Mouse (Mus musculus) intestine, embryonic 16.5 days (tissue): ENCODE results near the gene Pomp. TPM values are rescaled to one million over a fixed set of nuclear protein-coding genes. Genes with fewer than 3 reads are reported as not detected.

Experiments used
- ATAC-seq: fragments of 200-750 bp; cut with Nextera tagmentation; 2 replicates; pipeline ENCODE4 v1.8.0; 2017; ENCODE audit warnings: moderate TSS enrichment, moderate library complexity
- H3K27ac ChIP-seq: fragments of 300-500 bp; sonication (generic); 2 replicates; pipeline ENCODE4 v1.5.1; 2014; ENCODE audit warnings: mild to moderate bottlenecking, low read length
- H3K27me3 ChIP-seq: fragments of 300-500 bp; sonication (generic); replicated peaks from 2 replicates; pipeline ENCODE4 v1.6.1; 2014; ENCODE audit warnings: low read length, control low read depth, mixed read lengths; ENCODE audit not compliant: control insufficient read depth, insufficient read depth
- H3K36me3 ChIP-seq: fragments of 300-500 bp; sonication (generic); 2 replicates; pipeline ENCODE4 v1.6.1; 2014; ENCODE audit warnings: low read length, control low read depth; ENCODE audit not compliant: control insufficient read depth, insufficient read depth
- H3K4me1 ChIP-seq: fragments of 300-500 bp; sonication (generic); 2 replicates; pipeline ENCODE4 v1.6.1; 2014; ENCODE audit warnings: low read length, control low read depth, mixed read lengths; ENCODE audit not compliant: control insufficient read depth, insufficient read depth
- H3K4me2 ChIP-seq: fragments of 300-500 bp; sonication (generic); 2 replicates; pipeline ENCODE4 v1.6.1; 2014; ENCODE audit warnings: low read depth, low read length, control low read depth
- H3K4me3 ChIP-seq: fragments of 300-500 bp; sonication (generic); 2 replicates; pipeline ENCODE4 v1.5.1; 2014; ENCODE audit warnings: mild to moderate bottlenecking, low read length
- H3K9ac ChIP-seq: fragments of 300-500 bp; sonication (generic); 2 replicates; pipeline ENCODE4 v1.6.1; 2014; ENCODE audit warnings: low read depth, low read length
- H3K9me3 ChIP-seq: fragments of 300-500 bp; sonication (generic); 2 replicates; pipeline ENCODE4 v1.6.1; 2016; ENCODE audit warnings: low read length, control low read depth; ENCODE audit not compliant: control insufficient read depth
- WGBS: fragments of 180-500 bp; shearing (Covaris S2); extraction: QIAGEN DNeasy Blood & Tissue Kit; methylation state at CpG from one replicate; pipeline ENCODE4 v1.1.7; 2014; 5-methylcytosine and 5-hydroxymethylcytosine counted together
- polyA plus RNA-seq: library from polyadenylated mRNA; unstranded; fragments of >200 nt; fragmentation: Nextera tagmentation; extraction: Ambion mirVana; gene quantifications from 2 replicates; pipeline ENCODE4 v1.2.1, GENCODE M21; 2015

The Pomp gene
- polyA plus RNA-seq = 394 and 410 TPM in 2 replicates

DNA sequence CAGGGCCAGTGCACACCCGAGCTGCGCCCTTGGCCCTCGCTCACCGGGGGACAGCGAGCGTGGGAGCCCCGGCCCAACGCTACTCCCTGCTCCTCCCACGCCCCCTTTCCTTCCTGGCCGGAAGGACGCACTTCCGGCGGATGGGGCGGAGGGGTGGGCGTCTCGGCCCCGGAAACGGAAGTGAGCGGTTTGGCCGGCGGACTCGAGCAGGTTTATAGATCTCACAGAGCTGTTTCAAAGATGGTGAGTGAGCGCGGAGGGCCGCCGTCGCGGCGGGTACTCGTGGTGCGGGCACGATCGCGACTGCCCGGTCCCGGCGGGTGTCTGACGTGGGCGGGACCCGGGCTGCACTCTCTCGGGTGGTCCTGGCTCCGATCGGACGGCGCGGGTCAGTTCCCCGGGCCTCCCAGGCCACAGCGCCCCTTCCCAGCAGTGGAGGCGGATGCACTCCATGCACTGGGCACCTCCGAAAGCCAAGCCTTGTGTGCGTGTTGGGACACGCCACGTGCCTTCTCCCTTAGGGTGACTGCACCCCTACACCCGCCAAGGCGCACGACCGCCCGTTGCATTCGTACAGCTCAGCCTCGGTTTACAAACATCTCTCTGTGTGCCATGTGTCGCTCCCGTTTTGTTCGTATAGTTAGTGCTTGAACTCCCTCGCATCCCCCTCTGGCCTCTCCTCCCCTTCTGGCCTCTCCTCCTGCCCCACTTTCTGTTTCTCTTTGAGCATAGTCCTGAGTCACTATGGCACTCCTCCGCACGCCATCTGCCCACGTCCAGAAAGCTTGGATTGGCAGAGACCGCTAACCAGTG is at the start of gene Pomp:
Gene Pomp (plus strand): TSS at position 13 of the 813 bp plus-strand sequence.
- peaks cover 11% of the 10 kb centered on the region for H3K36me3 ChIP-seq
- H3K9ac ChIP-seq = peak within 1 kb of the TSS; percentile 91
- no peaks in the 10 kb centered on the region for H3K27me3 ChIP-seq
- peak within 1 kb of the TSS; percentile 84 for H3K27ac ChIP-seq
- no peaks in the 10 kb centered on the region for H3K9me3 ChIP-seq
- H3K4me3 ChIP-seq = peak within 1 kb of the TSS; percentile 98
- peak within 1 kb of the TSS; percentile 91 for H3K4me2 ChIP-seq
- ATAC-seq = peak; percentile 97
- under 1% methylated on average over 68 of the region's 68 CpGs for WGBS
- peaks cover 8% of the 10 kb centered on the region for H3K4me1 ChIP-seq

DNA sequence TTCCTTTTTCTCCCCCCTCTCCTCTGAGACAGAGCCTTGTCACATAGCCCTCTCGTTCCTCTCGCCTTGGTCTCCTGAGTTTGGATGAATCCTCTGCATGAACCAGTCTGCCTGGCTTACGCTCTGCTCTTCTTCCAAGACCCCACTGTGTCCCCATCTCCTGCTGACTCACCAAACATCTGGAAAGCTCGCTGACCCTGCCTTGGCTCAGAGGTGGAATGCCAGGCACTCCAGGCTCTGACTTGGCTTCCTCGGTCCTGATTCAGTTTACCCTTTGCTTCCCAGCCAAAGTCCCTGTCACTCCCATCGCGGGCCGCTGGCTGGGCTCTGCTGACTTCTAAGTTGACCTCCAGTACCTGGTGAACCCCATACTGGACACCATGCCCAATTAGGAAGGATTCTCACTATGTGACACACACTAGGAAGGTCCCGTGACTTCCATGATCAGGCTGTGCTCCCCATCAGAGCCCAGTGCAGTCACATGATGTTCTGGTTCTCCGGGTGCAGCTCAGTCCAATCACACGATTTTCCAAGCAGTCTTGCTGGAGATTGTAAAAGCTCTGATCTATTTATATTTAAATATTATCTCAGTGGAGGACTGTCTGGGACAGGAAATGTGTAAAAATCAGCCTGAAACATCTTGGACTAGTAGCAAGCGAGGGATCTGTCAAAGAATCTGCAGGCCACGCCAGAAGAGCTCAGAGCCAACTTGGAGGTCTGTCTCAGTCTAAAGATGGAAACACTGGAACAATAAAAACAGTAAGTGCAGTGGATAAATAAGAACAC is 47.8 kb upstream of the Pomp start:
- no peaks in the 10 kb centered on the region for H3K36me3 ChIP-seq
- ATAC-seq = no peak
- WGBS = 72% methylated on average over 13 of the region's 13 CpGs
- no peaks in the 10 kb centered on the region for H3K4me1 ChIP-seq
- H3K9ac ChIP-seq = no peak overlapping the region
- no peaks in the 10 kb centered on the region for H3K27me3 ChIP-seq
- H3K9me3 ChIP-seq = no peaks in the 10 kb centered on the region
- no peak overlapping the region for H3K4me2 ChIP-seq
- no peak overlapping the region for H3K27ac ChIP-seq
- H3K4me3 ChIP-seq = no peak overlapping the region

DNA sequence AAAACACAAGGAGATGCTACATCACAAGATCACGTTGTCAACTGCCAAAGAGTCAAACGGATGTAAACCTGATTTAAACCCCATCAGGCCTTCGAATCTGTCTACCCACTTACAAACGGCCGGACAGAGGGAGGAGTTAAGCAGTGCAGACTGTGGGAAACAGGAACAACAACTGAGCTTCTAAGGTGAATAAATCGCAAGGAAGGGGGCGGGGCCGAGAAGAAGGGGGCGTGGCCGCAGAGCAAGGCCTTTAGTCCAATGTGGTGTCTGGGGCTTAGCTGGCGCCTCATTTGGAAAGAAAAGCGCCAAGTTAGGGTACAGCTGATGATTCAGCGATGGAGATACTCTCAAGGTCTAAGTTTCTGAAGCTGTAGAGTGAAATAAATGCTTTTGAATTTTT is 45.3 kb upstream of the Pomp start:
- H3K27ac ChIP-seq = no peak overlapping the region
- no peaks in the 10 kb centered on the region for H3K4me1 ChIP-seq
- H3K4me3 ChIP-seq = no peak overlapping the region
- ATAC-seq = no peak
- H3K9me3 ChIP-seq = peaks cover 6% of the 10 kb centered on the region; the same call in 1 of the 2 replicates
- H3K4me2 ChIP-seq = no peak overlapping the region
- WGBS = 74% methylated on average over 13 of the region's 13 CpGs
- H3K36me3 ChIP-seq = no peaks in the 10 kb centered on the region
- no peak overlapping the region for H3K9ac ChIP-seq
- no peaks in the 10 kb centered on the region for H3K27me3 ChIP-seq

DNA sequence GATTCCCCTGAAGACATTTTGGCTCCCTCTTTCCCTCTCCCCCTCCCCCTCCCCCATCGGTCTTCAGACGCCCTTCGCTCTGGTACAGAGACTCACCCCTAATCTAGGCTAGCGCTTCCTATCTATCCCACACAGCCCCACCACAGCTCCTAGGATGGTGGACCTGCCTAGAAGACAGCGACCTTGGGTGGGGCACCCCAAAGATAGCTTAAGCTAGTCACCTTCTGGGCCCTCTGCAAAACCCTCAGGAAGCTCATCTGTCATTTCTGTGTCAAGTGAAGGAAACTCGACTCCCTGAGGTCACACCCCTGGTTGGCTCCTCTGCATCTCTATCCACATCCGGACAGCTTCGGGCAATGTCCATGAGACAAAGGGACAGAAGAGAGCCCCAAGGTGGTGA is 44.7 kb upstream of the Pomp start:
- WGBS = 82% methylated on average over 8 of the region's 8 CpGs
- H3K27ac ChIP-seq = no peak overlapping the region
- no peak overlapping the region for H3K4me2 ChIP-seq
- H3K4me3 ChIP-seq = no peak overlapping the region
- H3K9me3 ChIP-seq = peaks cover 6% of the 10 kb centered on the region; the same call in 1 of the 2 replicates
- no peak for ATAC-seq
- no peak overlapping the region for H3K9ac ChIP-seq
- no peaks in the 10 kb centered on the region for H3K27me3 ChIP-seq
- no peaks in the 10 kb centered on the region for H3K36me3 ChIP-seq
- H3K4me1 ChIP-seq = no peaks in the 10 kb centered on the region

DNA sequence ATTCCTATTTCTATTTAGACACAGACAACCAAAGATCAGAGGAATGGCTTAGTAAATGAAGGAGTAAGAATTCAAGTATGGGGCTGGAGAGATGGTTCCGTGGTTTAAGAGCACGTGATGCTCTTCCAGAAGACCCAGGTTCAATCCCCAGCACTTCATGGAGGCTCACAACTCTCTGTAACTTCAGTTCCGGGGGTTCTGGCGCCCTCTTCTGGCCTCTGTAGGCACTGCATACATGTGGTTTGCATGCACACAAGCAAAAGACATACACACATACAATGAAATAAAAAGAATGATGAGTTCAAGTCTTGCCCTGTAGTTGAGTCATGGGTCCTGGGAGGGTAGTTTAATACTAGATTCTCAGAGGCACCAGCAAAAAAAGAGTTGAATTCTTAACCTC is 43.8 kb upstream of the Pomp start:
- ATAC-seq = no peak
- Histone ChIP-seq H3K4me3 (no peak overlapping the region), H3K9me3 (peaks cover 6% of the 10 kb centered on the region), H3K36me3 (no peaks in the 10 kb centered on the region), H3K4me1 (no peaks in the 10 kb centered on the region), H3K9ac (no peak overlapping the region), H3K27me3 (no peaks in the 10 kb centered on the region), H3K4me2 (no peak overlapping the region), H3K27ac (no peak overlapping the region)
- 72% methylated on average over 4 of the region's 4 CpGs for whole genome bisulfite sequencing

DNA sequence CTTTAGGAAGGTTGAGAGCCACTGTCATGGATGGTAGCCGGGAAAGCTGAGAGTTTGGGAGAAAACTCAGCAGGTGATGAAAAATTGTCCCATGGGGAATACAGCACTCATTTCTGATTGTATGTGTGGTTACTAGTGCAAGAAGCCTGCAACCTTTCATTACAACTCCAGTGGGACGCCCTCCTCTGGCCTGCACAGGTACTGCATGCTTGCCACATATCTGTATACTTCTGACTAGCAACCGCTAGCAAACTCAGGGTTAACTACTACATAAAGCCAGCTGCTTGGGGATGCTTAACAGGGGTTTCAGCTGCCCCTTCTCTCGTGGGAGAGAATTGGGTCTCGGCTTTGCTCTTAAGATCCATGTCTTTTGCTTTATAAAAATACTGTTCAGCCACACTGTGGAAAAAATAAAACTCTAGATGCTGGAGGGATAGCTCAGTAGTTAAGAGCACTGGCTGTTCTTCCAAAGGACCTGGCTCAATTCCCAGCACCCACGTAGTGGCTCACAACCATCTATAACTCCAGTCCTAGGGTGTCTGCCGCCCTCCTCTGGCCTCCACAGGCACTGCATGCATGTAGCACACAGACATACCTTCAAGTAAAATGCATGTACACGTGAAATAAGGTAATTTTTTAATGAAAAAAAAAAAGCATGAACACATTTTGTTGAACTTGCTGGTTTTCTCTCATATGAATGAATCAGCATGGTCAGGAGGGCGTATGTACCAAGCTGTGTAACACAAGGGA is 42.3 kb upstream of the Pomp start:
- Histone ChIP-seq H3K4me2 (no peak overlapping the region), H3K9me3 (peaks cover 6% of the 10 kb centered on the region), H3K27me3 (no peaks in the 10 kb centered on the region), H3K36me3 (no peaks in the 10 kb centered on the region), H3K4me1 (no peaks in the 10 kb centered on the region), H3K27ac (no peak overlapping the region), H3K9ac (no peak overlapping the region), H3K4me3 (no peak overlapping the region)
- ATAC-seq = no peak
- 89% methylated on average over 9 of the region's 9 CpGs for WGBS

DNA sequence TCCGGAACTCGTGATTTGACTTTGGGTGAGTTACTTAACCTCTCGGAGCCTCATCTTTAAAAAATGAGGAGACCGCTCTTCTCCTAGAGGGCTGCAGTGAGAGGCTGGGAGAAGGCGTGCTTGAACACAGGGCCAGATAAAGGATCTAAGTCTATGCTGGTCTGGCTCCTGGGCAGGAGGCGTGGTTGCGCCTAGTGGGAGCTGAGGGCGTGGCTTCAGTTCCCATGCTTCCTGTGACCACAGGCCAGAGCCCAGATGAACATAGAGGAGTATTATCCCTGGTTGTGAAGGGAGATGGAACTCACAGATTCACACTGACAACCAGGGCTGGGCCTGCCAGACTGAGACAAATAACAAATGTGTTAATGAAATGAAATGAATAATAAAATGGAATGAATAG is 41.4 kb upstream of the Pomp start:
- WGBS = 88% methylated on average over 8 of the region's 8 CpGs
- no peak for ATAC-seq
- no peak overlapping the region for H3K4me2 ChIP-seq

DNA sequence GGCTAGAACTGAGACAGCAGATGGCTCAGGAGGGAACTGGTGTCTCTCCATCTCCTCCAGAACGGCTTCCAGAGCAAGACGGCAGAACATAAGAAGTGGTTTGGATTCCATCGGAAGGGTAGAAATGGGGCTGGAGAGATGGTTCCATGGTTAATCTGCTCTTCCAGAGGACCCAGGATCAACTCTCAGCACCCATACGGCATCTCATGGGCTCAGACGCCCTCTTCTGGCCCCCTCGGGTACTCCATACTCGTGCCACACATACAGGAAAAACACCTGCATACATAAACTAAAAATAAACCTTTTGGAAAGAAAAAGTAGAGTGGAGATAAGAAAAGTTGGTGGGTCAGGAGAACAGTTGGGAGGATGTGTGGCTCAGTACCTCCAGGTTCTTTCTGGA is 40.4 kb upstream of the Pomp start:
- no peak for ATAC-seq
- Histone ChIP-seq H3K4me3 (no peak overlapping the region), H3K27me3 (no peaks in the 10 kb centered on the region), H3K9ac (no peak overlapping the region), H3K27ac (no peak overlapping the region), H3K36me3 (no peaks in the 10 kb centered on the region), H3K4me1 (0 out of 2 replicates have a peak, but pooled peaks cover under 1% of the 10 kb centered on the region), H3K4me2 (no peak overlapping the region), H3K9me3 (peaks cover 6% of the 10 kb centered on the region)
- 85% methylated on average over 7 of the region's 7 CpGs for WGBS

More for the DNA sequence above, 41.4 kb upstream of the Pomp start:
- H3K4me1 ChIP-seq = no peaks in the 10 kb centered on the region
- no peak overlapping the region for H3K9ac ChIP-seq
- no peak overlapping the region for H3K27ac ChIP-seq
- H3K27me3 ChIP-seq = no peaks in the 10 kb centered on the region
- no peak overlapping the region for H3K4me3 ChIP-seq
- H3K36me3 ChIP-seq = no peaks in the 10 kb centered on the region
- peaks cover 6% of the 10 kb centered on the region for H3K9me3 ChIP-seq

DNA sequence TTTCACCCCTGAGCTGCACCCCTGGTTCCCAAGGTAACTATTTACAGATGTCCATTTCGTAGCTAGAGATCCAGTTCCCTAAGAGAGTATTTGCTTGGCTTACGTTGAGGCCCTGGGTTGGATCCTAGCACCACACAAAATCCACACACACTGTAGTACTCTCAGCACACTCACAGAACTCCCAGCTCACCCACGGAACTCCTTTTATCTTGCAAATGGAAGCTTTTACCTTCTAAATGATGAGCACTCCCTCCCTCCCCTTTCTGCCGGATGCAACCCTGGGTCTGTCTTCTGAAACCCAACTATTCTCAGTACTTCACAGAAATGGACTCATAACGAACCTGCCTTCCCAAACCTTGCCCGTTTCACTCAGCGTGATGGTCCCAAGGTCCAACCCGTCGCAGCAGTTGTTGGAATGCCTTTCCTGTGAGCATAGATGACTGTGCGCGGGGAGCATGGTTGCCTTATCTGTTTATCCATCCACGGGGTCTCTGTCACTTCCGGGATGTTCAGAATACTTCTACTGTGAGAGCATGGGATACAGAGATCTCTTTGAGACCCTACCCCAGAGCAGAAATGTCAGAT is 36.1 kb upstream of the Pomp start:
- WGBS = 84% methylated on average over 13 of the region's 13 CpGs
- Histone ChIP-seq H3K4me3 (no peak overlapping the region), H3K4me1 (peaks cover 10% of the 10 kb centered on the region), H3K36me3 (no peaks in the 10 kb centered on the region), H3K9ac (no peak overlapping the region), H3K4me2 (no peak overlapping the region), H3K27ac (no peak overlapping the region), H3K9me3 (no peaks in the 10 kb centered on the region; the same call in 1 of the 2 replicates), H3K27me3 (no peaks in the 10 kb centered on the region)
- no peak for ATAC-seq
